Mouse (Mus musculus): ENCODE data around the gene Defb46.

Defb46 gene

DNA sequence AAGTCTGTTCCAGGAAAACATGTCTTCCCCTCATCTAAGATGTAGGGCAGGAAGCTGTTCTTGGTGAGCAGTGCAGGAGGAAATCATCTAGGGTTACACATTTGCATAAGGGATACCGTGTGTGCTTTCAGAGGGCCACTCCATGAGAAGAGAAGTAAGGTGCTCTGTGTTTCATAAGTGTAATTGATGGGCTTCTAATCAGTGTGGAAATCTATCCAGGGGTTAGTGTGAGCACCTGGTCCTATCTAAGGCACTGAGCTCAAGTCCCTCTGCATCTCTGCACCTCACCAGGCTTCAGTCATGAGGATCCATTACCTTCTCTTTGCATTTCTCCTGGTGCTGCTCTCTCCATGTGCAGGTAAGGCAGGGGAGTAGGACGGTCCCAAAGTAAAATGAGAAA lies at the start of gene Defb46:
TSS of gene Defb46 (plus strand) at position 301 of the 400 bp plus-strand sequence.
- no peak for DNase-seq (ENCODE audit: low read depth)

DNA sequence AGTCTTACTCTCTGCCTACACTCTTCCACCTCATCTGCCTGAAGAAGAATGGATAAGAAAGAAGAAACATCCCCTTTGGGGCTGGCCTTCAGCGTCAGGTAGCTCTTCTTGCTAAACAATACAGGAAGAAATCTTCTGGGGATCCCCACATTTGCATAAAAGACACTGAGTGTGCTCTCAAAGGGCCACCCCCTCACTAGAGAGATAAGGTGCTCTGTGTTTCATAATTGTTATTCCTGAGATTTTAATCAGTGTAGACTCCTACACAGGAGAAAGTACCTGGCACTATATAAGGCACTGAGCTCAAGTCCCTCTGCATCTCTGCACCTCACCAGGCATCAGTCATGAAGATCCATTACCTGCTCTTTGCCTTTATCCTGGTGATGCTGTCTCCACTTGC lies 14.6 kb upstream of the Defb46 start, which contains the start of gene Defb6:
TSS of gene Defb6 (plus strand) at position 318 of the 400 bp plus-strand sequence.
- no peak for DNase-seq (ENCODE audit: low read depth)

DNA sequence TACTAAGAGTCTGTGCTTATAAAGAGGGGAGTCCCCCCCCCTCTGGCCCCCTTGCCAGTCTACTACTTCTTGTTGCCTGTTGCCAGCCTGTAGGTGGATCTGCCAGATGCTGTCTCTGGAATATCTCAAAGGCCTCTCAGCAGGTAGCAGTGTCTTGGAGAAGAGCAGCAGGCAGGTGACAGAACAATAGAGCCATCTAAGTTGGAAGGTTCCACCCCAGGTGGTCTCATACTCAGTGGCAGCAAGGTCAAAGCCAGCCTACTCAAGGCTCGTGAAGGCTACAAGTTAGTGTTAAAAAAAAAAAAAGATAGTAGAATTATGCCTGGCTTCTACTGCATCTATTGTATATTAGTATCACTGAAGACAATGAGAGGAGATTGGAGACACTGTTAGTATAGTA lies 1.6 kb upstream of the Defb46 start:
- no peak for DNase-seq (ENCODE audit: low read depth)

DNA sequence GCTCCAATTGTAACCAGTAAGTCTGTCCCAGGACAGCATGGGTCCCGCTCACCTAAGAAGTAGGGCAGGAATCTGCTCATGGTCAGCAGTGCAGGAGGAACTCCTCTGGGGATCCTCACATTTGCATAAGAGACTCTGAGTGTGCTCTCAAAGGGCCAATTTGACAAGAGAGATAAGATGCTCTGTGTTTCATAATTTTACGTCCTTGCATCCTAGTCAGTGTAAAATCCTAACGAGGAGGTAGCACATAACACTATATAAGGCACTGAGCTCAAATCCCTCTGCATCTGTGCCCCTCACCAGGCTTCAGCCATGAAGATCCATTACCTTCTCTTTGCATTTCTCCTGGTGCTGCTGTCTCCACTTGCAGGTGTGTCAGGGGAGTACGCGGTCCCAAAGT lies 7.6 kb downstream of the Defb46 start, which contains the start of gene Defb5:
TSS of gene Defb5 (plus strand) at position 301 of the 400 bp plus-strand sequence.
- DNase-seq (ENCODE audit: low read depth), result no peak

DNA sequence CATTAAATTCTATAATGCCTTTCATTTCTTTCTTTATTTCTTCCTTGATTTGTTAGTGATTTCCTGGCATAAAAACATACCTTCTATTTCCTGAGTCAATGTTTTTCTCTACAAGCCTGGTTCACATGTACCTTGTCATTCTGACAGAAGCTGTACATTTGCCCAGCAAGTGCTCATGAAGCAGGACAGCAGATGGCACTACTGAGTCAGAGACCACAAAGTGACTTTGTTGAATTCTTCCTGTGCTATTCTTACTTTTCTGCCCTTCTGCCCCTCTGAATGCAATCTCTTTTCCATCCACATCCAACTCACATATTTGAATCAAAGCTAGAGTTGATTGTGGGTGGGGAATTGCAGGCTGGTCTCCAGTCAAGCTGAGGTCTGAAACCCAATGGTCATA lies 18.4 kb downstream of the Defb46 start:
- DNase-seq (ENCODE audit: low read depth), result peak; percentile 5

DNA sequence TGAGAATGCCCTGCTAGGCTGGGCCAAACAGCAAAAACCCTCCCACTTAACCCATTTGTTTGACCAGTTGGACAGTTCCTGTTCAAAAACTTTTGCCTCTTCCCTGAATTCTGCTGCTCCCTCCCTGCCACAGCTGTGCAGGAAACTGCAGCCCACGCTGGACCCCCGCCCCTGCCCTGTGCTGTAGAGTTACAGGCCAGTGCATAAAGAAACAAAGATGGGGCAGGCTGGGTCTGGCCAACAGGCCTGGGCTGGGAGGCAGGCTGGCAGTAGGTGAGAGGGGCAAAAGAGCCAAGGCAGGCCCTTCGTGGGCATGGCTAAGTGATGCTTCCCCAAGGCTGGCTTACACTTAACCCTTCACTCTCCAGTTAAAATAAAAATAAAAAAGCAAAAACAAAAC lies 20.0 kb downstream of the Defb46 start:
- no peak for DNase-seq (ENCODE audit: low read depth)

Measured in NIH3T3 (cell line).